Mouse (Mus musculus) lung, postnatal 0 days (tissue): ENCODE measurements at regions not wholly inside any gene's neighbourhood (a gene's known extent, or its start where the extent isn't known, plus 50 kb on each side); places are given as distances from the start of the nearest gene placed in this dataset.

ENCODE experiments used
- CTCF ChIP-seq: IDR thresholded peaks from 2 replicates; pipeline ENCODE4 v1.5.1; 2016; ENCODE audit warnings: antibody characterized with exemption, mild to moderate bottlenecking
- EP300 ChIP-seq: IDR thresholded peaks from 2 replicates; pipeline ENCODE4 v1.6.1; 2016; ENCODE audit warnings: antibody characterized with exemption, mild to moderate bottlenecking, control low read depth

GRCm38 (mm10) chr15:60754246-60754645 lies 99.3 kb downstream of the Fam84b start:
- TF ChIP-seq CTCF (no peak), EP300 (no peak)
